Mouse (Mus musculus) hindbrain, embryonic 14.5 days (tissue): ENCODE results near the gene Dhh. TPM values are rescaled to one million over a fixed set of nuclear protein-coding genes. Genes with fewer than 3 reads are reported as not detected.

ENCODE experiments used
- ATAC-seq: fragments of 200-750 bp; cut with Nextera tagmentation; 2 replicates; pipeline ENCODE4 v1.8.0; 2017; ENCODE audit warnings: moderate number of reproducible peaks, mild to moderate bottlenecking, moderate TSS enrichment, moderate library complexity; ENCODE audit not compliant: low FRiP score
- DNase-seq: peaks from one replicate; pipeline ENCODE4 v3.0.0-alpha.2; 2015; ENCODE audit warnings: low spot score
- H3K27ac ChIP-seq: fragments of 300-500 bp; sonication (generic); 2 replicates; pipeline ENCODE4 v1.5.1; 2014; ENCODE audit warnings: mild to moderate bottlenecking, moderate library complexity
- H3K27me3 ChIP-seq: fragments of 300-500 bp; sonication (generic); 2 replicates; pipeline ENCODE4 v1.6.1; 2014; ENCODE audit warnings: mild to moderate bottlenecking, low read length, mixed read lengths; ENCODE audit not compliant: control insufficient read depth, insufficient read depth
- H3K36me3 ChIP-seq: fragments of 300-500 bp; sonication (generic); replicated peaks from 2 replicates; pipeline ENCODE4 v1.6.1; 2014; ENCODE audit not compliant: control insufficient read depth, insufficient read depth
- H3K4me1 ChIP-seq: fragments of 300-500 bp; sonication (generic); replicated peaks from 2 replicates; pipeline ENCODE4 v1.6.1; 2014; ENCODE audit warnings: antibody characterized with exemption, low read length, mixed read lengths; ENCODE audit not compliant: control insufficient read depth, insufficient read depth
- H3K4me2 ChIP-seq: fragments of 300-500 bp; sonication (generic); replicated peaks from 2 replicates; pipeline ENCODE4 v1.6.1; 2014; ENCODE audit warnings: mild to moderate bottlenecking, moderate library complexity
- H3K4me3 ChIP-seq: fragments of 300-500 bp; sonication (generic); replicated peaks from 2 replicates; pipeline ENCODE4 v1.5.1; 2014; ENCODE audit warnings: mild to moderate bottlenecking, low read length
- H3K9ac ChIP-seq: fragments of 300-500 bp; sonication (generic); 2 replicates; pipeline ENCODE4 v1.6.1; 2014
- H3K9me3 ChIP-seq: fragments of 300-500 bp; sonication (generic); 2 replicates; pipeline ENCODE4 v1.6.1; 2016; ENCODE audit warnings: low read length; ENCODE audit not compliant: control insufficient read depth
- WGBS: fragments of 180-500 bp; shearing (Covaris S2); extraction: QIAGEN DNeasy Blood & Tissue Kit; methylation state at CpG from one replicate; pipeline ENCODE4 v1.1.7; 2014; 5-methylcytosine and 5-hydroxymethylcytosine counted together
- polyA plus RNA-seq: library from polyadenylated mRNA; unstranded; fragments of >200 nt; fragmentation: Nextera tagmentation; extraction: Ambion mirVana; gene quantifications from 2 replicates; pipeline ENCODE4 v1.2.1, GENCODE M21; 2014

The Dhh gene
- polyA plus RNA-seq, 1 experiment from 2014 or later, result 1.4 TPM

- peak overlapping the region; percentile 84 for H3K4me2 ChIP-seq
- H3K4me3 ChIP-seq, result peak overlapping the region; percentile 87
- H3K9me3 ChIP-seq, result no peaks in the 10 kb centered on the region
- WGBS, result 12% methylated on average over 8 of the region's 8 CpGs
- H3K27me3 ChIP-seq, result no peaks in the 10 kb centered on the region
- H3K4me1 ChIP-seq, result peaks cover 43% of the 10 kb centered on the region
- ATAC-seq (no peak), DNase-seq (no peak)
- no peak overlapping the region for H3K27ac ChIP-seq
- H3K36me3 ChIP-seq, result peaks cover 21% of the 10 kb centered on the region
- peak overlapping the region; percentile 94 for H3K9ac ChIP-seq
Observed at GRCm38 (mm10) chr15:98869342-98870178, 28.8 kb downstream of the Dhh start.

GRCm38 (mm10) chr15:98868346-98869063 is 29.8 kb downstream of the Dhh start:
- H3K4me1 ChIP-seq, result peaks cover 43% of the 10 kb centered on the region
- 30% methylated on average over 11 of the region's 11 CpGs for WGBS

GRCm38 (mm10) chr15:98867321-98867720 is 31.0 kb downstream of the Dhh start:
- Histone ChIP-seq H3K27ac (no peak overlapping the region), H3K4me3 (peak overlapping the region; percentile 87; the same call in 1 of the 2 replicates), H3K9me3 (no peaks in the 10 kb centered on the region), H3K9ac (peak overlapping the region; percentile 94; the same call in 1 of the 2 replicates), H3K27me3 (no peaks in the 10 kb centered on the region), H3K4me2 (peak overlapping the region; percentile 84), H3K36me3 (peaks cover 43% of the 10 kb centered on the region), H3K4me1 (peaks cover 36% of the 10 kb centered on the region)
- WGBS, result 77% methylated on average over 6 of the region's 6 CpGs
- ATAC-seq (no peak), DNase-seq (no peak)

More at GRCm38 (mm10) chr15:98868346-98869063, 29.8 kb downstream of the Dhh start:
- Histone ChIP-seq H3K9me3 (no peaks in the 10 kb centered on the region), H3K4me3 (peak overlapping the region; percentile 87), H3K27ac (no peak overlapping the region), H3K9ac (peak overlapping the region; percentile 94), H3K36me3 (peaks cover 31% of the 10 kb centered on the region), H3K4me2 (peak overlapping the region; percentile 84), H3K27me3 (no peaks in the 10 kb centered on the region)
- no peak for ATAC-seq
- no peak for DNase-seq

GRCm38 (mm10) chr15:98866501-98866900 is 31.8 kb downstream of the Dhh start:
- Histone ChIP-seq H3K4me3 (no peak overlapping the region), H3K4me1 (peaks cover 36% of the 10 kb centered on the region), H3K27ac (no peak overlapping the region), H3K4me2 (no peak overlapping the region), H3K9me3 (no peaks in the 10 kb centered on the region), H3K9ac (no peak overlapping the region), H3K27me3 (no peaks in the 10 kb centered on the region), H3K36me3 (peaks cover 51% of the 10 kb centered on the region)
- DNase-seq (no peak), ATAC-seq (no peak)
- 91% methylated on average over 5 of the region's 5 CpGs for whole genome bisulfite sequencing

- peaks cover 58% of the 10 kb centered on the region for H3K36me3 ChIP-seq
- WGBS, result 98% methylated on average over 8 of the region's 8 CpGs
Observed at GRCm38 (mm10) chr15:98865771-98866170, 32.6 kb downstream of the Dhh start.

GRCm38 (mm10) chr15:98864951-98865350 is 33.4 kb downstream of the Dhh start:
- no peak for ATAC-seq
- Histone ChIP-seq H3K4me3 (no peak overlapping the region), H3K9me3 (no peaks in the 10 kb centered on the region), H3K27ac (no peak overlapping the region), H3K36me3 (peaks cover 67% of the 10 kb centered on the region), H3K27me3 (no peaks in the 10 kb centered on the region), H3K4me2 (no peak overlapping the region), H3K9ac (no peak overlapping the region), H3K4me1 (peaks cover 30% of the 10 kb centered on the region)
- WGBS, result 97% methylated on average over 6 of the region's 6 CpGs
- no peak for DNase-seq

More at GRCm38 (mm10) chr15:98865771-98866170, 32.6 kb downstream of the Dhh start:
- Histone ChIP-seq H3K27me3 (no peaks in the 10 kb centered on the region), H3K9me3 (no peaks in the 10 kb centered on the region), H3K4me2 (no peak overlapping the region), H3K27ac (no peak overlapping the region), H3K9ac (no peak overlapping the region), H3K4me1 (peaks cover 36% of the 10 kb centered on the region), H3K4me3 (no peak overlapping the region)
- no peak for DNase-seq
- no peak for ATAC-seq

- Histone ChIP-seq H3K4me3 (no peak overlapping the region), H3K36me3 (peaks cover 81% of the 10 kb centered on the region), H3K9ac (no peak overlapping the region), H3K9me3 (no peaks in the 10 kb centered on the region), H3K4me2 (no peak overlapping the region), H3K4me1 (peaks cover 16% of the 10 kb centered on the region), H3K27me3 (no peaks in the 10 kb centered on the region), H3K27ac (no peak overlapping the region)
- 94% methylated on average over 12 of the region's 12 CpGs for WGBS
- ATAC-seq, result no peak
- no peak for DNase-seq
Observed at GRCm38 (mm10) chr15:98863451-98863958, 34.8 kb downstream of the Dhh start.

GRCm38 (mm10) chr15:98861701-98862410 is 36.5 kb downstream of the Dhh start:
- 89% methylated on average over 21 of the region's 21 CpGs for WGBS

GRCm38 (mm10) chr15:98860921-98861320 is 37.4 kb downstream of the Dhh start:
- WGBS, result 90% methylated on average over 18 of the region's 18 CpGs
- peaks cover 100% of the 10 kb centered on the region for H3K36me3 ChIP-seq
- no peak overlapping the region for H3K27ac ChIP-seq
- no peaks in the 10 kb centered on the region for H3K27me3 ChIP-seq
- no peak overlapping the region for H3K9ac ChIP-seq
- ATAC-seq (no peak), DNase-seq (no peak)
- no peak overlapping the region for H3K4me2 ChIP-seq
- no peaks in the 10 kb centered on the region for H3K4me1 ChIP-seq
- no peaks in the 10 kb centered on the region for H3K9me3 ChIP-seq
- no peak overlapping the region for H3K4me3 ChIP-seq

More at GRCm38 (mm10) chr15:98861701-98862410, 36.5 kb downstream of the Dhh start:
- DNase-seq, result no peak
- H3K9me3 ChIP-seq, result no peaks in the 10 kb centered on the region
- peaks cover 98% of the 10 kb centered on the region for H3K36me3 ChIP-seq
- no peak overlapping the region for H3K27ac ChIP-seq
- no peak overlapping the region for H3K4me2 ChIP-seq
- no peaks in the 10 kb centered on the region; the same call in 1 of the 2 replicates for H3K4me1 ChIP-seq
- H3K9ac ChIP-seq, result no peak overlapping the region
- no peak overlapping the region for H3K4me3 ChIP-seq
- no peaks in the 10 kb centered on the region for H3K27me3 ChIP-seq
- no peak for ATAC-seq
